Mouse (Mus musculus) heart, embryonic 16.5 days (tissue): Measurements from ENCODE around the gene Prima1. TPM values are rescaled to one million over a fixed set of nuclear protein-coding genes. Genes with fewer than 3 reads are reported as not detected.

Source experiments
- ATAC-seq: fragments of 200-750 bp; cut with Nextera tagmentation; replicated peaks from 2 replicates; pipeline ENCODE4 v1.8.0; 2017; ENCODE audit warnings: moderate number of reproducible peaks; ENCODE audit not compliant: insufficient read depth, low FRiP score; ENCODE audit errors: extremely low read depth
- H3K27ac ChIP-seq: fragments of 300-500 bp; sonication (generic); 2 replicates; pipeline ENCODE4 v1.5.1; 2014; ENCODE audit warnings: mild to moderate bottlenecking, low read length, control low read depth, moderate library complexity
- H3K27me3 ChIP-seq: fragments of 300-500 bp; sonication (generic); 2 replicates; pipeline ENCODE4 v1.6.1; 2014; ENCODE audit warnings: low read length, mixed read lengths; ENCODE audit not compliant: control insufficient read depth, insufficient read depth
- H3K36me3 ChIP-seq: fragments of 300-500 bp; sonication (generic); 2 replicates; pipeline ENCODE4 v1.6.1; 2014; ENCODE audit not compliant: control insufficient read depth, insufficient read depth
- H3K4me1 ChIP-seq: fragments of 300-500 bp; sonication (generic); 2 replicates; pipeline ENCODE4 v1.6.1; 2014; ENCODE audit warnings: low read length, mixed read lengths; ENCODE audit not compliant: control insufficient read depth, insufficient read depth
- H3K4me2 ChIP-seq: fragments of 300-500 bp; sonication (generic); 2 replicates; pipeline ENCODE4 v1.6.1; 2014; ENCODE audit warnings: low read depth, mild to moderate bottlenecking, control low read depth, low read length
- H3K4me3 ChIP-seq: fragments of 300-500 bp; sonication (generic); 2 replicates; pipeline ENCODE4 v1.5.1; 2014; ENCODE audit warnings: mild to moderate bottlenecking, control low read depth, low read length
- H3K9ac ChIP-seq: fragments of 300-500 bp; sonication (generic); 2 replicates; pipeline ENCODE4 v1.6.1; 2014; ENCODE audit warnings: low read length, control low read depth
- H3K9me3 ChIP-seq: fragments of 300-500 bp; sonication (generic); replicated peaks from 2 replicates; pipeline ENCODE4 v1.6.1; 2016; ENCODE audit warnings: low read length; ENCODE audit not compliant: control insufficient read depth
- WGBS: fragments of 180-500 bp; shearing (Covaris S2); extraction: QIAGEN DNeasy Blood & Tissue Kit; methylation state at CpG from one replicate; pipeline ENCODE4 v1.1.7; 2014; 5-methylcytosine and 5-hydroxymethylcytosine counted together
- polyA plus RNA-seq: library from polyadenylated mRNA; unstranded; fragments of >200 nt; fragmentation: Nextera tagmentation; extraction: Ambion mirVana; gene quantifications from 2 replicates; pipeline ENCODE4 v1.2.1, GENCODE M21; 2015

Prima1 gene
- polyA plus RNA-seq, result 0.16 and 0.17 TPM in 2 replicates

- peak; percentile 85 for ATAC-seq
- Histone ChIP-seq H3K4me3 (peak within 1 kb of the TSS; percentile 73), H3K36me3 (no peaks in the 10 kb centered on the region), H3K27ac (peak within 1 kb of the TSS; percentile 63), H3K4me2 (peak within 1 kb of the TSS; percentile 97), H3K9me3 (no peaks in the 10 kb centered on the region), H3K4me1 (no peaks in the 10 kb centered on the region), H3K27me3 (peaks cover 57% of the 10 kb centered on the region), H3K9ac (peak within 1 kb of the TSS; percentile 80)
- WGBS, result under 1% methylated on average over 54 of the region's 54 CpGs
These were observed at the start of gene Prima1 for GRCm38 (mm10) chr12:103242083-103242581. Gene Prima1, minus strand, starts transcription at chr12:103242150.

DNA sequence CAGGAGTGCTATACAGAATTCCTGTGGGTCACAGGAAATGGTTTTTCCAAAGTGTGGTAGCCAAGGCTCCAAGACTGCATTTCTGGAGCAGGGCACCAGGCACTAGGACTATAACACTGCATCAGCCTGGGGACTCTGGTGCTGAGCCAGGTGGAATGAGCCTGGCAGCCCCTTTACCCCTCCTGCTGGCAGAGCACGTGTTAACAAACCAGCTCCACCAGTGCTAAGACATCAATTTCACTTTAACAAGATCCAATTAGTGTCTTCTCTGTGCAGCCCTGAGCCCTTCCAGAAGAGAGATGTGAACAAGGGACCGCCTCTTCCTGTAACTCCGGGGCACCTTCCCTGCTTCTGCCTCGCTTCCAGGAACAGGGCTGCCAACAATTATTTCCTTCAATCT is 45.3 kb upstream of the Prima1 start:
- no peaks in the 10 kb centered on the region for H3K27me3 ChIP-seq
- H3K9me3 ChIP-seq, result no peaks in the 10 kb centered on the region
- no peak overlapping the region for H3K4me2 ChIP-seq
- no peak overlapping the region for H3K9ac ChIP-seq
- H3K27ac ChIP-seq, result no peak overlapping the region
- ATAC-seq, result no peak
- H3K4me3 ChIP-seq, result no peak overlapping the region
- WGBS, result 67% methylated on average over 4 of the region's 4 CpGs
- H3K36me3 ChIP-seq, result no peaks in the 10 kb centered on the region
- H3K4me1 ChIP-seq, result no peaks in the 10 kb centered on the region

DNA sequence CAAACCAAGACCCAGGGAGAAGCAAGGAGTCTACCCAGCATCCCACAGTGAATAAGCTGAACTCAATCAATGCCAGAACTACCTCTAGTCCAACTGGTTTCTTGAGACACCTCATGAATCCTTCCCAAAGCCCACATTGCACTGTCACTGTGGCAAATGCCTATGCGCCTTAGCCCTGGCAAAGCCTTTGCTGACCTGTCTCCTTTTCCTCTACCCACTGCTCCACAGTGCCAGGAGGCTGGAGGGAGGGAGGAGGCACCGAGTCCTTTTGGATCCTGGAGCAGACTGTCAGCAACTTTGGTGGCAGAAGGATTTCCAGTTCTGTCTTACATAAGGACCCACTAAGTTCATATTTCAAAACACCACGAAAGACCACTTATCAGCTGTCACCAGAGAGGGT is 41.5 kb upstream of the Prima1 start:
- WGBS, result 57% methylated on average over 3 of the region's 3 CpGs

GRCm38 (mm10) chr12:103282936-103283335 is 41.0 kb upstream of the Prima1 start:
- H3K4me3 ChIP-seq, result no peak overlapping the region
- H3K36me3 ChIP-seq, result no peaks in the 10 kb centered on the region
- no peaks in the 10 kb centered on the region for H3K4me1 ChIP-seq
- WGBS, result 54% methylated on average over 6 of the region's 6 CpGs
- no peak overlapping the region for H3K27ac ChIP-seq
- H3K27me3 ChIP-seq, result no peaks in the 10 kb centered on the region
- no peaks in the 10 kb centered on the region for H3K9me3 ChIP-seq
- no peak overlapping the region for H3K9ac ChIP-seq
- H3K4me2 ChIP-seq, result no peak overlapping the region
- ATAC-seq, result no peak

More for the DNA sequence above, 41.5 kb upstream of the Prima1 start:
- Histone ChIP-seq H3K4me3 (no peak overlapping the region), H3K27me3 (no peaks in the 10 kb centered on the region), H3K4me2 (no peak overlapping the region), H3K27ac (no peak overlapping the region), H3K4me1 (no peaks in the 10 kb centered on the region), H3K36me3 (no peaks in the 10 kb centered on the region), H3K9me3 (no peaks in the 10 kb centered on the region), H3K9ac (no peak overlapping the region)
- no peak for ATAC-seq

DNA sequence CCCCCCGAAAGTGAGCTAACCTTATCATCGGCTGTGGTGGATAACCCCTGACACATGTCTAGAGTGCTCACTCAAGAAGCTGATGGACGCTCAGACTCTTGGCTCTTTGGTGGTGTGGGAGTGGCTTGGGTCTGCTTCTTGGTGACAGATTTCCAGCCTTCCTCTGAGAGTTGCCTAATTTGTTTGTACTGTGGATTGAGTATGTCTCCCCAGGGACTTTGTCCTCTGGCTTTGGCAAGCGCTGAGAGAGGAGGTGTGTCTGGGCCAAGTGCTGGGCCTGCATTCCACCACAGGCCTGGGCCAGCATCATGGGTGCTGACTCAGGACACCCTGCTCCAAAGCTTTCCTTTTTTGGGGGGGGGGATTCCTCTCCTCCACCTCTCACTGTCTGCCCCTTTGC is 40.0 kb upstream of the Prima1 start:
- WGBS, result 39% methylated on average over 4 of the region's 4 CpGs
- H3K4me2 ChIP-seq, result no peak overlapping the region
- no peak overlapping the region for H3K9ac ChIP-seq
- H3K27ac ChIP-seq, result no peak overlapping the region
- no peaks in the 10 kb centered on the region for H3K27me3 ChIP-seq
- H3K36me3 ChIP-seq, result no peaks in the 10 kb centered on the region
- no peaks in the 10 kb centered on the region for H3K4me1 ChIP-seq
- H3K9me3 ChIP-seq, result no peaks in the 10 kb centered on the region
- ATAC-seq, result no peak; the same call in 1 of the 2 replicates
- H3K4me3 ChIP-seq, result no peak overlapping the region

GRCm38 (mm10) chr12:103281491-103281890 is 39.5 kb upstream of the Prima1 start:
- WGBS, result 44% methylated on average over 2 of the region's 2 CpGs
- ATAC-seq, result no peak

DNA sequence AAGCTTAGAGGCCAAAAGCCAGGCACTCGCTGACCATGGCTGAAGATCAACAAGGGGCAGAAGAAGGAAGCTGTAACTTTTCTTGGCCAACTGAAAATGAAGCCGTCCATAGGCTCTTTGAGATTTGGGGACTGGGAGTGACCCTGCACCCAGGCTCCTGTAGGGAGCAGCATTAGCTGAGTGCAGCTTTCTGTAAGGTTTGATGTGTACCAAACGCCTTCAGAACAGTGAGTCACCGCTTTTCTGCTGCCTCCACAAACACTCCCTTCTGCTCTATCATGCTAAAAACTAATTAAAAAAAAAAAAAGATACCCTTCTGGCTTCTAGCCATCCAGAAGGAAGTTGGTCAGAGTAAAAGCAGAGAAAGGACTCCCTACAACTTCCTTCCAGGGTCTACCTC is 34.5 kb upstream of the Prima1 start:
- H3K4me1 ChIP-seq, result no peaks in the 10 kb centered on the region
- 58% methylated on average over 4 of the region's 4 CpGs for WGBS
- H3K9me3 ChIP-seq, result no peaks in the 10 kb centered on the region
- no peaks in the 10 kb centered on the region for H3K36me3 ChIP-seq
- no peaks in the 10 kb centered on the region for H3K27me3 ChIP-seq
- H3K27ac ChIP-seq, result no peak overlapping the region
- no peak for ATAC-seq
- H3K4me2 ChIP-seq, result no peak overlapping the region
- H3K9ac ChIP-seq, result no peak overlapping the region
- no peak overlapping the region for H3K4me3 ChIP-seq

More at GRCm38 (mm10) chr12:103281491-103281890, 39.5 kb upstream of the Prima1 start:
- no peak overlapping the region for H3K4me3 ChIP-seq
- H3K27ac ChIP-seq, result no peak overlapping the region
- no peak overlapping the region for H3K4me2 ChIP-seq
- H3K36me3 ChIP-seq, result no peaks in the 10 kb centered on the region
- H3K27me3 ChIP-seq, result no peaks in the 10 kb centered on the region
- no peaks in the 10 kb centered on the region for H3K9me3 ChIP-seq
- no peak overlapping the region for H3K9ac ChIP-seq
- no peaks in the 10 kb centered on the region for H3K4me1 ChIP-seq

DNA sequence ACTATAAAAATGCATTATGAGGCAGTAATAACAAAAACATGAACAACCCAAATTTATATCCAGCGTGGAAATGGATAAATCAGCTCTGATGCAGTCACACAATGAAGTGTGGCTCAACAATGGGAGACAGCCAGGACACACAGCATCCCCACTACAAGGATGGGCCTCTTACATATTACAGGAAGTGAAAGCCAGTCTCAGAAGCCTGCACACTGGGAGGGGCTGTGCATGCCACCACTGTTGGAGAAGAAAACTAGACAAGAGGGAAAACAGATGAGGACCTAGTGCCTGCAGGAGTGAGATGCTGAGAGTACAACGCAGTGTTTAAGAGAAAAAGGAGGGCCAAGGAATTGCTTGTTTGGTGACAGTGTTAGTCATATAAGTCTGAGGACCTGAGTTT is 31.8 kb upstream of the Prima1 start:
- Histone ChIP-seq H3K9ac (no peak overlapping the region), H3K27ac (no peak overlapping the region), H3K4me2 (no peak overlapping the region), H3K4me1 (no peaks in the 10 kb centered on the region), H3K9me3 (no peaks in the 10 kb centered on the region), H3K4me3 (no peak overlapping the region), H3K27me3 (no peaks in the 10 kb centered on the region), H3K36me3 (no peaks in the 10 kb centered on the region)
- WGBS, result 85% methylated on average over 2 of the region's 2 CpGs
- no peak for ATAC-seq

- Histone ChIP-seq H3K27me3 (no peaks in the 10 kb centered on the region), H3K4me1 (no peaks in the 10 kb centered on the region), H3K36me3 (no peaks in the 10 kb centered on the region), H3K9me3 (no peaks in the 10 kb centered on the region), H3K9ac (no peak overlapping the region), H3K4me3 (no peak overlapping the region), H3K4me2 (no peak overlapping the region), H3K27ac (no peak overlapping the region)
- no peak for ATAC-seq
- WGBS, result 55% methylated on average over 6 of the region's 6 CpGs
These were observed 31.1 kb upstream of the Prima1 start for GRCm38 (mm10) chr12:103273051-103273450.
